Mouse (Mus musculus): ENCODE results near the gene Relch. TPM values are rescaled to one million over a fixed set of nuclear protein-coding genes. Genes with fewer than 3 reads are reported as not detected.
"Not testable (repeated sequence)": the region's sequence is repeated elsewhere in the genome, so short reads cannot be mapped to it uniquely, and the experiment has no call there.

The Relch gene
- polyA plus RNA-seq, 1 experiment from 2014 or later, result 32.0 TPM

DNA sequence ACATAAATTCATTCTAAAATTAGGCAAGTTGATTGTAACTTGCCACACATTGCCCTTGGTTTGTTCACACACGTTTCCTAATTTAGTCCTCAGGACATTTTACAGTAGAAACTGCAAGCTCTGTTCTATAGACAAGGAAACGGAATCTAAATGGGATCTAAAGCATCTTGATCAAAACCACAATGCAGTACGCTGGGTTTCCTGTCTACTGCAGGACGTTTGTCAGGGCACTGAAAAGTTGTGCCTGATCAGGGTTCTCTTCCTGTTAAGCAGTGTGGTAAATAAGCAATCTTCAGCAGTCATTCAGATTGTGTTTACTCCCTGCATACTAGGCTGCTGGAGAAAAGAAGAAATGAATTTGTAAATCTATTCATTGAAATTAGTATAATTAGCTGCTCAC lies 88.5 kb downstream of the Relch start:
- Histone ChIP-seq H3K27ac (ENCODE audit: low read depth, low read length) (no peak overlapping the region), H3K27me3 (replicated peaks; ENCODE audit: control insufficient read depth, insufficient read depth, low read length) (no peaks in the 10 kb centered on the region), H3K4me1 (ENCODE audit: control insufficient read depth, insufficient read depth, low read length) (no peaks in the 10 kb centered on the region), H3K4me3 (ENCODE audit: low read depth, low read length) (no peak overlapping the region), H3K9ac (ENCODE audit: low read length) (no peak overlapping the region), H3K9me3 (replicated peaks; ENCODE audit: control insufficient read depth, low read length) (no peaks in the 10 kb centered on the region), H3K36me3 (ENCODE audit: control insufficient read depth, insufficient read depth, low read length) (peaks cover 28% of the 10 kb centered on the region), H3K4me2 (ENCODE audit: low read length) (no peak overlapping the region)
- DNase-seq (ENCODE audit: low spot score) (no peak), ATAC-seq (no peak)
- WGBS, result 79% methylated on average over 4 of the region's 4 CpGs

DNA sequence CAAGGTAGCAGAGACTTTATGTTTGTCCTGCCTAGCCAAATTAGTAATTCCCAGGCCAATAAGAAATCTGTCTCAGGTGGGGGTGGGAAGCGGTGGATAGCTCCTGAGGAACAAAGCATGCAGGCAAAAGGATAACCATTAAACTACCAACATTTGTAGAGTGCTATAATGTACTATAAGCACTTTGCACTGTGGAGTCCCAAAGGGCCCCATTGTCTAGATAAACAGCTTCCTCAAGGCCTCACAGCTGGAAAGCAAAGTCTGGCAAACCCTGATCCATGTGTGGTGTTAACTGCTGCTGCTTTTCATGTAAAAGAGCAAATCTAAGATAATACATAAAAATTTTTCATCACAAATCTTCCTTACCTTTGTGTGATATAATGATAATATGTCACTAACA lies 89.3 kb downstream of the Relch start:
- H3K36me3 ChIP-seq (ENCODE audit: control insufficient read depth, insufficient read depth, low read length), result peaks cover 28% of the 10 kb centered on the region
- no peak for ATAC-seq

DNA sequence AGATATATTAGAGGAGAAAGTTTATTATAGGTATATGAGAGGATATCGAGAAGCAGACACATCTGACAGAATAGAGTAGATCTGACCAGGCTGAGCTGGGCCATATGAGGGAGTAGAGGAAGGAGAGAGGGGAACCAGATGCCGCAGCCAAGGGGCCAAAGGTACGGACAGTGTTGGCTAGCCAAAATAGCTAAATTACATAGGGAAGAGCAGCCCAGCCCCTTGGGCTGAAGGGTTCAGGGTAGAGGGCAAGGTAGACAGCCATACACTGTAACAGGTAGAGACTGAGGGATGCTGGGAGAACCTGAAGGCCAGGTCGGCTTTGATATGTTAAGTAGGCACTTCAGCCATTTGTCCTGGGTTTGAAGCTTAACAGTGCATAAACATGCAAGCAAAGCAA lies 95.1 kb downstream of the Relch start:
- WGBS, result 93% methylated on average over 4 of the region's 4 CpGs
- DNase-seq (ENCODE audit: low spot score) (no peak), ATAC-seq (no peak)

More for the DNA sequence above, 89.3 kb downstream of the Relch start:
- H3K9ac ChIP-seq (ENCODE audit: low read length), result no peak overlapping the region
- 73% methylated on average over 1 of the region's 1 CpGs for WGBS
- H3K27me3 ChIP-seq (replicated peaks; ENCODE audit: control insufficient read depth, insufficient read depth, low read length), result no peaks in the 10 kb centered on the region
- no peak for DNase-seq (ENCODE audit: low spot score)
- no peaks in the 10 kb centered on the region for H3K4me1 ChIP-seq (ENCODE audit: control insufficient read depth, insufficient read depth, low read length)
- H3K27ac ChIP-seq (ENCODE audit: low read depth, low read length), result no peak overlapping the region
- H3K4me3 ChIP-seq (ENCODE audit: low read depth, low read length), result no peak overlapping the region
- no peaks in the 10 kb centered on the region for H3K9me3 ChIP-seq (replicated peaks; ENCODE audit: control insufficient read depth, low read length)
- H3K4me2 ChIP-seq (ENCODE audit: low read length), result no peak overlapping the region

DNA sequence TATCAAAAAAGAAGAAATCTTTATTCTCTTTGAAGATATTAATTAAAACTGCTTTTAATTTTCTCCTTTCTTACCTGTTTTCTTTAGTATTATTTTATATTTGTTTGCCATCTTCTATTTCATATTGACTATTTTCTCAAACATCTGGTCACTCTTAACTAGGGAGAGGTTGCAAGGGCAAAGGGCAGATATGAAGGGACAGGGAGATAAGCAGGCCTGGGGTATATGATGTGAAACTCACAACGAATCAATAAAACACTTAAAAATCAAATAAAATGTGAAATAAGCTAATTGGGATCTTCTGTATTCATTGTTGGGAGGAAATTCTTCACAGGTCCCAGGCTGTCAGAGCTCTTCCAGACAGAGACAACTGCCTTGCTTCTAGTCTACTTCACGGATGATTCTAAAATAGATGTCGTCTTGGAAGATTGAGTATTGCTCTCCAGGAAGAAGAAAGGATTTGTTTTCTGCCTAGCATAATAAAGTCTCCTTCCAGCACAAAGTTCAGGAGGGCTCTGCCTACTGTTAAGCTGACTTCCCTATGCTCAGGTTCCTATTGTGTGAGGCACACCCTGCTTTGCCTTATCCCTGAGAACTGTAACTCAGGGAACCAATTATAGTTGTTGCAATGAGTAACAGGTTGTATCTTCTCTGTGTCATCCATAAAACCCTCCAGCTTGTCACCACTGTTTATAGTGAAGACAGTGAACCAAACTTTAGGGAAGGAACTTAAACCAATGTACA lies 95.9 kb downstream of the Relch start:
- DNase-seq (ENCODE audit: low spot score) (no peak), ATAC-seq (no peak)
- Histone ChIP-seq H3K9ac (ENCODE audit: low read length) (no peak overlapping the region), H3K4me1 (ENCODE audit: control insufficient read depth, insufficient read depth, low read length) (no peaks in the 10 kb centered on the region), H3K4me2 (ENCODE audit: low read length) (no peak overlapping the region), H3K27me3 (replicated peaks; ENCODE audit: control insufficient read depth, insufficient read depth, low read length) (no peaks in the 10 kb centered on the region), H3K4me3 (ENCODE audit: low read depth, low read length) (no peak overlapping the region), H3K36me3 (ENCODE audit: control insufficient read depth, insufficient read depth, low read length) (no peaks in the 10 kb centered on the region), H3K27ac (ENCODE audit: low read depth, low read length) (no peak overlapping the region), H3K9me3 (replicated peaks; ENCODE audit: control insufficient read depth, low read length) (no peaks in the 10 kb centered on the region)
- WGBS, result 89% methylated on average over 3 of the region's 3 CpGs

More for the DNA sequence above, 95.1 kb downstream of the Relch start:
- Histone ChIP-seq H3K36me3 (ENCODE audit: control insufficient read depth, insufficient read depth, low read length) (peaks cover 3% of the 10 kb centered on the region; the same call in 1 of the 2 replicates), H3K27ac (ENCODE audit: low read depth, low read length) (no peak overlapping the region), H3K27me3 (replicated peaks; ENCODE audit: control insufficient read depth, insufficient read depth, low read length) (no peaks in the 10 kb centered on the region), H3K4me2 (ENCODE audit: low read length) (no peak overlapping the region), H3K9ac (ENCODE audit: low read length) (no peak overlapping the region), H3K9me3 (replicated peaks; ENCODE audit: control insufficient read depth, low read length) (no peaks in the 10 kb centered on the region), H3K4me3 (ENCODE audit: low read depth, low read length) (no peak overlapping the region), H3K4me1 (ENCODE audit: control insufficient read depth, insufficient read depth, low read length) (no peaks in the 10 kb centered on the region)

GRCm38 (mm10) chr1:105765586-105765985 lies 101.9 kb downstream of the Relch start:
- no peak overlapping the region for H3K9ac ChIP-seq (ENCODE audit: low read length)
- 77% methylated on average over 8 of the region's 8 CpGs for WGBS
- no peak overlapping the region for H3K27ac ChIP-seq (ENCODE audit: low read depth, low read length)
- no peak overlapping the region for H3K4me2 ChIP-seq (ENCODE audit: low read length)
- no peak overlapping the region for H3K4me3 ChIP-seq (ENCODE audit: low read depth, low read length)
- no peaks in the 10 kb centered on the region for H3K36me3 ChIP-seq (ENCODE audit: control insufficient read depth, insufficient read depth, low read length)
- no peaks in the 10 kb centered on the region for H3K4me1 ChIP-seq (ENCODE audit: control insufficient read depth, insufficient read depth, low read length)
- DNase-seq (ENCODE audit: low spot score) (no peak), ATAC-seq (no peak)
- H3K27me3 ChIP-seq (replicated peaks; ENCODE audit: control insufficient read depth, insufficient read depth, low read length), result no peaks in the 10 kb centered on the region
- no peaks in the 10 kb centered on the region for H3K9me3 ChIP-seq (replicated peaks; ENCODE audit: control insufficient read depth, low read length)

- H3K9me3 ChIP-seq (replicated peaks; ENCODE audit: control insufficient read depth, low read length); H3K27me3 ChIP-seq (replicated peaks; ENCODE audit: control insufficient read depth, insufficient read depth, low read length); H3K36me3 ChIP-seq (ENCODE audit: control insufficient read depth, insufficient read depth, low read length); DNase-seq (ENCODE audit: low spot score); ATAC-seq; H3K4me3 ChIP-seq (ENCODE audit: low read depth, low read length); H3K4me2 ChIP-seq (ENCODE audit: low read length); H3K4me1 ChIP-seq (ENCODE audit: control insufficient read depth, insufficient read depth, low read length); H3K9ac ChIP-seq (ENCODE audit: low read length); H3K27ac ChIP-seq (ENCODE audit: low read depth, low read length): not testable (repeated sequence)
- 91% methylated on average over 9 of the region's 9 CpGs for WGBS
Measured at GRCm38 (mm10) chr1:105766099-105766498, 102.4 kb downstream of the Relch start.

- H3K4me3 ChIP-seq (ENCODE audit: low read depth, low read length), result no peak overlapping the region
- no peak for DNase-seq (ENCODE audit: low spot score)
- no peak overlapping the region for H3K27ac ChIP-seq (ENCODE audit: low read depth, low read length)
- no peaks in the 10 kb centered on the region for H3K36me3 ChIP-seq (ENCODE audit: control insufficient read depth, insufficient read depth, low read length)
- H3K9ac ChIP-seq (ENCODE audit: low read length), result no peak overlapping the region
- ATAC-seq, result no peak
- H3K9me3 ChIP-seq (replicated peaks; ENCODE audit: control insufficient read depth, low read length), result no peaks in the 10 kb centered on the region
- 86% methylated on average over 2 of the region's 2 CpGs for WGBS
- no peak overlapping the region for H3K4me2 ChIP-seq (ENCODE audit: low read length)
- no peaks in the 10 kb centered on the region for H3K4me1 ChIP-seq (ENCODE audit: control insufficient read depth, insufficient read depth, low read length)
- H3K27me3 ChIP-seq (replicated peaks; ENCODE audit: control insufficient read depth, insufficient read depth, low read length), result no peaks in the 10 kb centered on the region
Measured at GRCm38 (mm10) chr1:105768397-105768796, 104.7 kb downstream of the Relch start.

- Histone ChIP-seq H3K36me3 (ENCODE audit: control insufficient read depth, insufficient read depth, low read length) (no peaks in the 10 kb centered on the region), H3K27ac (ENCODE audit: low read depth, low read length) (no peak overlapping the region), H3K4me2 (ENCODE audit: low read length) (no peak overlapping the region), H3K4me3 (ENCODE audit: low read depth, low read length) (no peak overlapping the region), H3K9ac (ENCODE audit: low read length) (no peak overlapping the region), H3K9me3 (replicated peaks; ENCODE audit: control insufficient read depth, low read length) (no peaks in the 10 kb centered on the region), H3K4me1 (ENCODE audit: control insufficient read depth, insufficient read depth, low read length) (no peaks in the 10 kb centered on the region), H3K27me3 (replicated peaks; ENCODE audit: control insufficient read depth, insufficient read depth, low read length) (no peaks in the 10 kb centered on the region)
- ATAC-seq, result no peak
- 81% methylated on average over 2 of the region's 2 CpGs for WGBS
- no peak for DNase-seq (ENCODE audit: low spot score)
Measured at GRCm38 (mm10) chr1:105770685-105771084, 107.0 kb downstream of the Relch start.

- WGBS, result 87% methylated on average over 4 of the region's 4 CpGs
- Histone ChIP-seq H3K4me1 (ENCODE audit: control insufficient read depth, insufficient read depth, low read length) (no peaks in the 10 kb centered on the region), H3K9me3 (replicated peaks; ENCODE audit: control insufficient read depth, low read length) (no peaks in the 10 kb centered on the region), H3K4me3 (ENCODE audit: low read depth, low read length) (no peak overlapping the region), H3K27me3 (replicated peaks; ENCODE audit: control insufficient read depth, insufficient read depth, low read length) (0 out of 2 replicates have a peak, but pooled peaks cover 11% of the 10 kb centered on the region), H3K36me3 (ENCODE audit: control insufficient read depth, insufficient read depth, low read length) (no peaks in the 10 kb centered on the region), H3K9ac (ENCODE audit: low read length) (no peak overlapping the region), H3K4me2 (ENCODE audit: low read length) (no peak overlapping the region), H3K27ac (ENCODE audit: low read depth, low read length) (no peak overlapping the region)
- ATAC-seq (no peak), DNase-seq (ENCODE audit: low spot score) (no peak)
Measured at GRCm38 (mm10) chr1:105776426-105776825, 112.8 kb downstream of the Relch start.

Measured in forebrain, embryonic 14.5 days (tissue).